In genomic region chr9:119338350-119338749, GRCm38 (mm10) we compare ENCODE assay signal across 24 mouse cellular contexts. TPM values are rescaled to one million over a fixed set of nuclear protein-coding genes. Genes with fewer than 3 reads are reported as not detected.
DNase-seq lines count a peak whose midpoint lies in the region; ATAC-seq and TF ChIP-seq lines count a peak whose summit lies in the region.
"Had no signal": no experiment of that assay in that cellular context is flagged by ENCODE, and none has a peak within 500 bp of the region (broad histone marks: within the 10 kb centered on the region; RNA-seq: fewer than 3 reads in every experiment).

No protein-coding gene starts in this region.

- peaks cover 47% of the 10 kb centered on the region for H3K79me2 ChIP-seq in macrophage (ENCODE audit: inconsistent target)

- WGBS in intestine, postnatal 0 days, result 88% methylated on average over 3 of the region's 3 CpGs
- WGBS in intestine, embryonic 15.5 days, result 89% methylated on average over 3 of the region's 3 CpGs
- 89% methylated on average over 3 of the region's 3 CpGs for WGBS in macrophage (ENCODE audit: missing documents)
- WGBS in cerebellum, adult 2 months, result 92% methylated on average over 3 of the region's 3 CpGs

- H3K27me3 ChIP-seq in intestine, postnatal 0 days (replicated peaks; ENCODE audit: control insufficient read depth, insufficient read depth, low read length), result no peaks in the 10 kb centered on the region
- no peaks in the 10 kb centered on the region for H3K27me3 ChIP-seq in intestine, embryonic 15.5 days (replicated peaks)
- H3K27me3 ChIP-seq in megakaryocyte, embryonic 14.5 days (replicated peaks), result no peaks in the 10 kb centered on the region
- H3K27me3 ChIP-seq in cerebellum, adult 2 months (ENCODE audit: control insufficient read depth, insufficient read depth, low read length), result no peaks in the 10 kb centered on the region
- H3K27me3 ChIP-seq: forebrain, embryonic 15.5 days; heart, embryonic 15.5 days had no signal

- no peak for ATAC-seq in intestine, postnatal 0 days
- ATAC-seq in intestine, embryonic 15.5 days, result no peak
- no peak for ATAC-seq in megakaryocyte, adult 5-6 weeks (ENCODE audit: poor library complexity, severe bottlenecking)
- ATAC-seq: forebrain, embryonic 15.5 days had no signal

- no peak overlapping the region for H3K9ac ChIP-seq in intestine, postnatal 0 days (ENCODE audit: low read depth, low read length)
- H3K9ac ChIP-seq in intestine, embryonic 15.5 days, result no peak overlapping the region
- H3K9ac ChIP-seq: forebrain, embryonic 15.5 days; hindbrain, embryonic 13.5 days had no signal

- no peak overlapping the region for H3K4me3 ChIP-seq in intestine, postnatal 0 days (ENCODE audit: low read depth, low read length)
- H3K4me3 ChIP-seq in intestine, embryonic 15.5 days (replicated peaks), result no peak overlapping the region
- peak overlapping the region; percentile 73 for H3K4me3 ChIP-seq in megakaryocyte, embryonic 14.5 days (replicated peaks)
- H3K4me3 ChIP-seq in macrophage (ENCODE audit: inconsistent target), result 0 out of 2 replicates have a peak overlapping the region, but pooled peaks have one; percentile 77
- H3K4me3 ChIP-seq in cerebellum, adult 2 months (replicated peaks; ENCODE audit: insufficient read depth, low read depth, low read length), result no peak overlapping the region
- H3K4me3 ChIP-seq: forebrain, embryonic 15.5 days had no signal

- no peak for TF ChIP-seq CTCF in intestine, postnatal 0 days (IDR thresholded peaks at IDR 0.05; ENCODE audit: low read depth)
- no peak for TF ChIP-seq CTCF in cerebellum, adult 2 months (IDR thresholded peaks at IDR 0.05; ENCODE audit: borderline replicate concordance, insufficient read depth, low read depth, low read length)

- H3K4me1 ChIP-seq in intestine, postnatal 0 days (replicated peaks; ENCODE audit: control insufficient read depth, insufficient read depth, low read length), result peaks cover 4% of the 10 kb centered on the region
- H3K4me1 ChIP-seq in intestine, embryonic 15.5 days (replicated peaks), result peaks cover 27% of the 10 kb centered on the region
- H3K4me1 ChIP-seq in megakaryocyte, embryonic 14.5 days, result peaks cover 76% of the 10 kb centered on the region
- peaks cover 17% of the 10 kb centered on the region for H3K4me1 ChIP-seq in cerebellum, adult 2 months (ENCODE audit: control insufficient read depth, insufficient read depth, low read length)

- H3K36me3 ChIP-seq in intestine, postnatal 0 days (ENCODE audit: control insufficient read depth, insufficient read depth), result peaks cover 21% of the 10 kb centered on the region
- H3K36me3 ChIP-seq in intestine, embryonic 15.5 days, result peaks cover 7% of the 10 kb centered on the region
- peaks cover 44% of the 10 kb centered on the region for H3K36me3 ChIP-seq in megakaryocyte, embryonic 14.5 days (replicated peaks; ENCODE audit: low read length)
- peaks cover 18% of the 10 kb centered on the region; the same call in 1 of the 2 replicates for H3K36me3 ChIP-seq in macrophage (ENCODE audit: inconsistent target)
- H3K36me3 ChIP-seq: forebrain, embryonic 15.5 days had no signal

- peak overlapping the region; percentile 66; the same call in 1 of the 2 replicates for H3K4me2 ChIP-seq in intestine, postnatal 0 days (replicated peaks; ENCODE audit: low read depth)
- no peak overlapping the region for H3K4me2 ChIP-seq in intestine, embryonic 15.5 days (replicated peaks)
- H3K4me2 ChIP-seq: forebrain, embryonic 15.5 days had no signal

- H3K27ac ChIP-seq in intestine, postnatal 0 days (ENCODE audit: low read depth, low read length), result no peak overlapping the region
- no peak overlapping the region for H3K27ac ChIP-seq in intestine, embryonic 15.5 days
- H3K27ac ChIP-seq in macrophage, result no peak overlapping the region
- no peak overlapping the region for H3K27ac ChIP-seq in cerebellum, adult 2 months (ENCODE audit: insufficient read depth, low read length)
- H3K27ac ChIP-seq: embryonic facial prominence, embryonic 12.5 days; forebrain, embryonic 15.5 days; heart, embryonic 15.5 days; hindbrain, embryonic 13.5 days had no signal

- H3K9me3 ChIP-seq in intestine, postnatal 0 days (ENCODE audit: control insufficient read depth), result no peaks in the 10 kb centered on the region
- H3K9me3 ChIP-seq in intestine, embryonic 15.5 days, result no peaks in the 10 kb centered on the region
- no peaks in the 10 kb centered on the region for H3K9me3 ChIP-seq in megakaryocyte, embryonic 14.5 days
- H3K9me3 ChIP-seq: embryonic facial prominence, embryonic 12.5 days; forebrain, embryonic 15.5 days; heart, embryonic 15.5 days; hindbrain, embryonic 13.5 days had no signal

- no peak for DNase-seq in cerebellum, adult 2 months
- no peak for DNase-seq in thymus, postnatal 25 days
- DNase-seq: adrenal gland, postnatal 10 days; cerebellum, adult 11 months; cerebellum, adult 9-10 months; cerebellum, postnatal 25 days; gastrocnemius, postnatal 36 days; heart, adult 18-20 months; heart, postnatal 14 days had no signal

- no peak for TF ChIP-seq POLR2A in cerebellum, adult 2 months (IDR thresholded peaks at IDR 0.05; ENCODE audit: borderline replicate concordance, insufficient read depth, low read length)

RNA-seq across cellular contexts. Expression of gene Acaa1a, which starts 1.1 kb away (rescaled TPM):
- 90.5 and 97.0 TPM in 2 replicates for polyA plus RNA-seq in intestine, postnatal 0 days (2015; fragmentation: Nextera tagmentation; extraction: Ambion mirVana)
- 95.2 and 108 TPM in 2 replicates for polyA plus RNA-seq in intestine, embryonic 15.5 days (2015; fragmentation: Nextera tagmentation; extraction: Ambion mirVana)
- 77.2 and 206 TPM in 2 replicates for polyA plus RNA-seq in megakaryocyte, embryonic 14.5 days (2012; ENCODE audit: insufficient read depth, low replicate concordance)
- total RNA-seq in megakaryocyte, adult 5-6 weeks (2015), result 31.9 and 37.2 TPM in 2 replicates
- total RNA-seq in megakaryocyte, adult 5-6 weeks (2017), result 27.4 and 32.5 TPM in 2 replicates
- total RNA-seq in macrophage (2018; cell fraction: chromatin; rRNA removed), result 100 to 1,000 TPM in 22 of 26 experiments, 10 to 100 TPM in 4; 50.8 to 289 (median 175) TPM
- 10 to 100 TPM; 44.7 to 97.3 (median 64.8) TPM for total RNA-seq in macrophage (2018; cell fraction: cytosol; rRNA removed)
- 100 to 1,000 TPM in 16 of 26 experiments, 10 to 100 TPM in 10; 37.9 to 192 (median 118) TPM for total RNA-seq in macrophage (2018; cell fraction: nucleus; rRNA removed)
- 27.8 to 102 TPM (median 60.2 TPM) in 3 replicates for polyA plus RNA-seq in macrophage (2018)
- 135 and 139 TPM in 2 replicates for polyA plus RNA-seq in cerebellum, adult 2 months (2012; rRNA removed)

RNA-seq across cellular contexts. Expression of gene Myd88, which starts 2.9 kb away (rescaled TPM):
- polyA plus RNA-seq in intestine, postnatal 0 days (2015; fragmentation: Nextera tagmentation; extraction: Ambion mirVana), result 29.7 and 30.9 TPM in 2 replicates
- polyA plus RNA-seq in intestine, embryonic 15.5 days (2015; fragmentation: Nextera tagmentation; extraction: Ambion mirVana), result 29.8 and 32.1 TPM in 2 replicates
- 17.6 and 38.2 TPM in 2 replicates for polyA plus RNA-seq in megakaryocyte, embryonic 14.5 days (2012; ENCODE audit: insufficient read depth, low replicate concordance)
- total RNA-seq in megakaryocyte, adult 5-6 weeks (2015), result 91.9 and 92.2 TPM in 2 replicates
- 61.1 and 62.7 TPM in 2 replicates for total RNA-seq in megakaryocyte, adult 5-6 weeks (2017)
- 100 to 1,000 TPM in 4 of 26 experiments, 10 to 100 TPM in 22; 26.6 to 127 (median 65.0) TPM for total RNA-seq in macrophage (2018; cell fraction: chromatin; rRNA removed)
- total RNA-seq in macrophage (2018; cell fraction: cytosol; rRNA removed), result 100 to 1,000 TPM in 18 of 26 experiments, 10 to 100 TPM in 8; 74.1 to 201 (median 150) TPM
- total RNA-seq in macrophage (2018; cell fraction: nucleus; rRNA removed), result 100 to 1,000 TPM in 17 of 26 experiments, 10 to 100 TPM in 9; 46.3 to 199 (median 114) TPM
- 43.1 to 84.4 TPM (median 77.6 TPM) in 3 replicates for polyA plus RNA-seq in macrophage (2018)
- 5.4 and 6.1 TPM in 2 replicates for polyA plus RNA-seq in cerebellum, adult 2 months (2012; rRNA removed)

RNA-seq across cellular contexts. Expression of gene Oxsr1, which starts 16.1 kb away (rescaled TPM):
- polyA plus RNA-seq in intestine, postnatal 0 days (2015; fragmentation: Nextera tagmentation; extraction: Ambion mirVana), result 7.9 and 8.7 TPM in 2 replicates
- 12.0 and 12.1 TPM in 2 replicates for polyA plus RNA-seq in intestine, embryonic 15.5 days (2015; fragmentation: Nextera tagmentation; extraction: Ambion mirVana)
- polyA plus RNA-seq in megakaryocyte, embryonic 14.5 days (2012; ENCODE audit: insufficient read depth, low replicate concordance), result 5.3 and 8.2 TPM in 2 replicates
- total RNA-seq in megakaryocyte, adult 5-6 weeks (2015), result 14.3 and 16.8 TPM in 2 replicates
- 35.1 and 36.9 TPM in 2 replicates for total RNA-seq in megakaryocyte, adult 5-6 weeks (2017)
- total RNA-seq in macrophage (2018; cell fraction: chromatin; rRNA removed), result 10 to 100 TPM; 41.0 to 96.7 (median 68.0) TPM
- 10 to 100 TPM; 17.4 to 27.4 (median 23.1) TPM for total RNA-seq in macrophage (2018; cell fraction: cytosol; rRNA removed)
- 10 to 100 TPM; 35.2 to 86.1 (median 45.8) TPM for total RNA-seq in macrophage (2018; cell fraction: nucleus; rRNA removed)
- 16.4 to 22.2 TPM (median 20.9 TPM) in 3 replicates for polyA plus RNA-seq in macrophage (2018)
- 45.7 and 47.9 TPM in 2 replicates for polyA plus RNA-seq in cerebellum, adult 2 months (2012; rRNA removed)

RNA-seq across cellular contexts. Expression of gene Xylb, which starts 18.8 kb away (rescaled TPM):
- 10.8 and 11.7 TPM in 2 replicates for polyA plus RNA-seq in intestine, postnatal 0 days (2015; fragmentation: Nextera tagmentation; extraction: Ambion mirVana)
- 13.2 and 14.5 TPM in 2 replicates for polyA plus RNA-seq in intestine, embryonic 15.5 days (2015; fragmentation: Nextera tagmentation; extraction: Ambion mirVana)
- 0.09 and 0.70 TPM in 2 replicates for polyA plus RNA-seq in megakaryocyte, embryonic 14.5 days (2012; ENCODE audit: insufficient read depth, low replicate concordance)
- total RNA-seq in megakaryocyte, adult 5-6 weeks (2015), result 0.60 and 1.7 TPM in 2 replicates
- 0.89 and 1.9 TPM in 2 replicates for total RNA-seq in megakaryocyte, adult 5-6 weeks (2017)
- 10 to 100 TPM in 6 of 26 experiments, 1 to 10 TPM in 20; 1.8 to 18.2 (median 7.4) TPM for total RNA-seq in macrophage (2018; cell fraction: chromatin; rRNA removed)
- total RNA-seq in macrophage (2018; cell fraction: cytosol; rRNA removed), result 1 to 10 TPM; 1.3 to 4.4 (median 2.4) TPM
- total RNA-seq in macrophage (2018; cell fraction: nucleus; rRNA removed), result 10 to 100 TPM in 1 of 26 experiments, 1 to 10 TPM in 25; 1.1 to 14.8 (median 4.4) TPM
- polyA plus RNA-seq in macrophage (2018), result 3.0 to 5.5 TPM (median 3.1 TPM) in 3 replicates
- 5.9 and 6.1 TPM in 2 replicates for polyA plus RNA-seq in cerebellum, adult 2 months (2012; rRNA removed)

RNA-seq across cellular contexts. Expression of gene Slc22a14, which starts 27.0 kb away (rescaled TPM):
- 0.12 TPM in 1 of 2 replicates, not detected in the other for polyA plus RNA-seq in intestine, postnatal 0 days (2015; fragmentation: Nextera tagmentation; extraction: Ambion mirVana)
- 0.06 TPM in 1 of 2 replicates, not detected in the other for polyA plus RNA-seq in intestine, embryonic 15.5 days (2015; fragmentation: Nextera tagmentation; extraction: Ambion mirVana)
- polyA plus RNA-seq in megakaryocyte, embryonic 14.5 days (2012; ENCODE audit: insufficient read depth, low replicate concordance), result not detected in 2 replicates
- not detected in 2 replicates for total RNA-seq in megakaryocyte, adult 5-6 weeks (2015)
- not detected in 2 replicates for total RNA-seq in megakaryocyte, adult 5-6 weeks (2017)
- total RNA-seq in macrophage (2018; cell fraction: chromatin; rRNA removed), result not detected
- total RNA-seq in macrophage (2018; cell fraction: cytosol; rRNA removed), result not detected
- not detected for total RNA-seq in macrophage (2018; cell fraction: nucleus; rRNA removed)
- polyA plus RNA-seq in macrophage (2018), result not detected in 3 replicates
- not detected in 2 replicates for polyA plus RNA-seq in cerebellum, adult 2 months (2012; rRNA removed)
- total RNA-seq: adrenal gland, postnatal 4 days; gastrocnemius, adult 8-10 months; gastrocnemius, postnatal 36 days; heart, adult 18-20 months; hematopoietic stem cell, adult 5-6 weeks had no signal
- polyA plus RNA-seq: C2C12; embryonic facial prominence, embryonic 12.5 days; forebrain, embryonic 11.5 days; heart, embryonic 11.5 days; hindbrain, embryonic 13.5 days had no signal

Comparison
In these comparisons a context has a peak if more than half of its experiments do, and no peak if none do; other contexts are left out.
1. H3K4me3 ChIP-seq: peak in megakaryocyte, embryonic 14.5 days (single experiment) and macrophage (single experiment); none in intestine, postnatal 0 days (single experiment), intestine, embryonic 15.5 days (single experiment) and cerebellum, adult 2 months (single experiment).